Mouse (Mus musculus): ENCODE results near the gene Bach1. TPM values are rescaled to one million over a fixed set of nuclear protein-coding genes. Genes with fewer than 3 reads are reported as not detected.

Bach1 gene
- polyA plus RNA-seq, 1 experiment from 2014 or later = 15.9 TPM

DNA sequence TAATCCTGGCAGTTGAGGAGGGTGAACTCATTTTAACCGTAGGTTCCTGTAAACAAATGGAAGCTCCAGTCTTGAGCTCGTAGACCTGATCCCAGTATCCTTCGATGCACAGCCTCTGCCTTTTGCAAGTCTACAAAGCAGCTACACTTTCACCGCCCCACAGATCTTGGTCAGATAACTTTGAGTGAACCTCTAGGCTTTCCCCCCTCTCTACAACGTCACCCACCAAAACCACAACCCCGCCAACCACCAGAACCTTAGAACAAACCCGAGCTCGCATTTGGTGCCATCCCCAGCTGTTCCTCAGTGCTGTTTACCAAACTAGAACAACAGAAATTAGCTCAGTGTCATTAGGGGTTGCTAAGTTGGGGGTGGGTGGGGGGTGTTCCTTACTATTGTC, 37.1 kb upstream of the Bach1 start:
- H3K4me2 ChIP-seq (ENCODE audit: low read depth, severe bottlenecking) = no peak overlapping the region
- H3K4me3 ChIP-seq (ENCODE audit: low read depth, low read length) = no peak overlapping the region

DNA sequence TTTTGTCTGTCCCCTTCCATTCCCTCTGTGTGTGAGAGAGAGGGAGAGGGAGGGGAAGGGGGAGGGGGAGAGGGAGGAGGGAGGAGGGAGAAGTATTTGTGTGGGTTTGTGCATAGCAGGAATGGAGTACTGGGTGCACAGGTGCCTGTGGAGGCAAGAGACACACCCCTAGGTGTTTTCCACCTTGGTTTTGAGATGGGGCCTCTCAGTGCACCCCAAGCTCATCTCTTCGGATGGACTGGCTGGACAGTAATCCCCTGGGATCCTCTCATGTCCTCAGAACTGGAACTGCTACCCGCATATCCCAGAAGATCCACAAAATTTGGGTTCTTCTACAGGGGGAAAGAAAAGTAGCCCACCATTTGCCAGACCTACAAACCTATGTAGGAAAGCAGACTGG, 36.2 kb upstream of the Bach1 start:
- Histone ChIP-seq H3K9me3 (ENCODE audit: control insufficient read depth, low read length) (no peaks in the 10 kb centered on the region), H3K4me3 (ENCODE audit: low read depth, low read length) (no peak overlapping the region), H3K27ac (replicated peaks; ENCODE audit: low read depth, low read length) (no peak overlapping the region), H3K36me3 (ENCODE audit: control insufficient read depth, insufficient read depth, low read length) (no peaks in the 10 kb centered on the region), H3K4me1 (ENCODE audit: control insufficient read depth, insufficient read depth, low read length) (no peaks in the 10 kb centered on the region), H3K4me2 (ENCODE audit: low read depth, severe bottlenecking) (no peak overlapping the region), H3K9ac (ENCODE audit: low read length) (no peak overlapping the region), H3K27me3 (ENCODE audit: control insufficient read depth, insufficient read depth, low read length) (no peaks in the 10 kb centered on the region)
- no peak for ATAC-seq (ENCODE audit: insufficient number of reproducible peaks, low FRiP score, low TSS enrichment, low read depth)
- WGBS = 97% methylated on average over 2 of the region's 2 CpGs
- no peak for DNase-seq (ENCODE audit: low spot score)

More for the DNA sequence above, 37.1 kb upstream of the Bach1 start:
- DNase-seq (ENCODE audit: low spot score) = no peak
- H3K9ac ChIP-seq (ENCODE audit: low read length) = no peak overlapping the region
- 86% methylated on average over 8 of the region's 8 CpGs for WGBS
- no peak for ATAC-seq (ENCODE audit: insufficient number of reproducible peaks, low FRiP score, low TSS enrichment, low read depth)
- H3K36me3 ChIP-seq (ENCODE audit: control insufficient read depth, insufficient read depth, low read length) = no peaks in the 10 kb centered on the region
- H3K27ac ChIP-seq (replicated peaks; ENCODE audit: low read depth, low read length) = no peak overlapping the region
- H3K9me3 ChIP-seq (ENCODE audit: control insufficient read depth, low read length) = no peaks in the 10 kb centered on the region
- H3K4me1 ChIP-seq (ENCODE audit: control insufficient read depth, insufficient read depth, low read length) = no peaks in the 10 kb centered on the region
- H3K27me3 ChIP-seq (ENCODE audit: control insufficient read depth, insufficient read depth, low read length) = no peaks in the 10 kb centered on the region

DNA sequence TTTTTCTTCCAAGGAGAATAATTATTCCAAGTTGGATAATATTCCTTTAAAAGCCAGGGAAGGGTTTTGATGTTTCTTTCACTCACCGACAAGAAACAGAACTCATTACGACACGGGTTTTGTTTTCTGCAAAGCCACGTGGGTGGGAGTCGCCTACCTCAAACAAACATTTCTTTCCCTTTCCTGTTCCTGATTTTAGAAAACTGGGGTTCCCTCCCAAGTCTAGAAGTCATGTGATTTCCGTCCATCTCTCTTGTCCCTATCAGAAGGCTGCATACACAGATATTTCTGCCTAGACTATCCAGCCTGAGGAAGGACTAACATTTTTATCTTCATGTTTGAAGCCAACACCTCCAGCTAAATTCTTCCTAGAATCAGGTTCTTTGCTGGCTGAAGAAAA, 34.9 kb upstream of the Bach1 start:
- H3K4me2 ChIP-seq (ENCODE audit: low read depth, severe bottlenecking) = no peak overlapping the region
- no peak for ATAC-seq (ENCODE audit: insufficient number of reproducible peaks, low FRiP score, low TSS enrichment, low read depth)
- no peaks in the 10 kb centered on the region for H3K27me3 ChIP-seq (ENCODE audit: control insufficient read depth, insufficient read depth, low read length)
- H3K27ac ChIP-seq (replicated peaks; ENCODE audit: low read depth, low read length) = no peak overlapping the region
- 80% methylated on average over 6 of the region's 6 CpGs for WGBS
- H3K4me3 ChIP-seq (ENCODE audit: low read depth, low read length) = no peak overlapping the region
- DNase-seq (ENCODE audit: low spot score) = no peak
- H3K36me3 ChIP-seq (ENCODE audit: control insufficient read depth, insufficient read depth, low read length) = no peaks in the 10 kb centered on the region
- H3K9me3 ChIP-seq (ENCODE audit: control insufficient read depth, low read length) = no peaks in the 10 kb centered on the region
- H3K4me1 ChIP-seq (ENCODE audit: control insufficient read depth, insufficient read depth, low read length) = no peaks in the 10 kb centered on the region
- H3K9ac ChIP-seq (ENCODE audit: low read length) = no peak overlapping the region

GRCm38 (mm10) chr16:87665246-87665645, 33.5 kb upstream of the Bach1 start:
- H3K9ac ChIP-seq (ENCODE audit: low read length) = no peak overlapping the region
- H3K36me3 ChIP-seq (ENCODE audit: control insufficient read depth, insufficient read depth, low read length) = no peaks in the 10 kb centered on the region
- no peaks in the 10 kb centered on the region for H3K9me3 ChIP-seq (ENCODE audit: control insufficient read depth, low read length)
- no peak for DNase-seq (ENCODE audit: low spot score)
- ATAC-seq (ENCODE audit: insufficient number of reproducible peaks, low FRiP score, low TSS enrichment, low read depth) = no peak
- no peak overlapping the region for H3K4me2 ChIP-seq (ENCODE audit: low read depth, severe bottlenecking)
- H3K4me3 ChIP-seq (ENCODE audit: low read depth, low read length) = no peak overlapping the region
- no peaks in the 10 kb centered on the region for H3K4me1 ChIP-seq (ENCODE audit: control insufficient read depth, insufficient read depth, low read length)
- H3K27me3 ChIP-seq (ENCODE audit: control insufficient read depth, insufficient read depth, low read length) = no peaks in the 10 kb centered on the region
- 86% methylated on average over 9 of the region's 9 CpGs for WGBS
- no peak overlapping the region for H3K27ac ChIP-seq (replicated peaks; ENCODE audit: low read depth, low read length)

DNA sequence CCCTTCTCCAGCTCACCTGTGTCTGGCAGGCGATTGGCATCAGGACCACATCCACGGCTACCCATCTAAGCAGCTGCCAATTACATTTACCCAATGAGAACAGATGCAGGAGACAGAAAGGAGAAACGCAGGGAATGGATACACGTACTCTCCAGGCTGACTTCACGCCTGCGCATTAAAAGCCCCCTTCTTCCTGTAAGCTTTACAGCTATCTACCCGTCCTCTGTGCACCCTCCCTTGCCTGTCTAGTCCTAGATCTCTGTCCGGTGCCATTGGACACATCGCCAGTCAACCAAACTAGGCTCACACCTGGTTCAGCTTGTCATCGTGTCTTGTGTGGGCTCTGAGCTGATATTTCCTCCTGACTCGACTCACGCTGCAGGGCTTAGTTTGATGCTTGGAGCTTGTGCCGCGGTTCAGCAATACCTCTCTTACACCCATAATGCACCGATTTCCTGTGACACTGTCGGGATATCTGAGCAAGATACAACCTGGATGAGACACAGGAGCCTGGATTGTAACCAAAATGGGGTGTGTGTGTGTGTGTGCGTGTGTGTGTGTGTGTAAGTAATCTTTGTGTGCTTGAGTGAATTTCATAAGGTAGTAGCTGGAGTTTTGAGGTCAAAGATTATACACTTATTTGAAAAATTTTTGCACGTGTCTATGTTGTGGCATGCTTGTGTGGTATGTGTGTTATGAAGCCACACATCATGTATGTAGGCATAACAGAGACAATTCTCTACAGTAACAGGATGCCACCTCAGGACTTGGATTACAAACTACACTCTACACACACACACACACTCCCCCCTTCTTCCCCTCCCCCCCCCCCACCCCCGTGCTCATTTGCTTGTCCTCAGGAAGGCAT, 32.8 kb upstream of the Bach1 start:
- ATAC-seq (ENCODE audit: insufficient number of reproducible peaks, low FRiP score, low TSS enrichment, low read depth) = no peak
- no peak overlapping the region for H3K9ac ChIP-seq (ENCODE audit: low read length)
- WGBS = 89% methylated on average over 19 of the region's 19 CpGs

GRCm38 (mm10) chr16:87666620-87667004, 32.1 kb upstream of the Bach1 start:
- H3K9ac ChIP-seq (ENCODE audit: low read length) = no peak overlapping the region
- H3K9me3 ChIP-seq (ENCODE audit: control insufficient read depth, low read length) = no peaks in the 10 kb centered on the region
- DNase-seq (ENCODE audit: low spot score) (no peak), ATAC-seq (ENCODE audit: insufficient number of reproducible peaks, low FRiP score, low TSS enrichment, low read depth) (no peak)
- H3K27me3 ChIP-seq (ENCODE audit: control insufficient read depth, insufficient read depth, low read length) = no peaks in the 10 kb centered on the region
- no peak overlapping the region for H3K4me2 ChIP-seq (ENCODE audit: low read depth, severe bottlenecking)
- WGBS = 89% methylated on average over 4 of the region's 4 CpGs
- H3K27ac ChIP-seq (replicated peaks; ENCODE audit: low read depth, low read length) = no peak overlapping the region
- H3K4me1 ChIP-seq (ENCODE audit: control insufficient read depth, insufficient read depth, low read length) = no peaks in the 10 kb centered on the region
- no peaks in the 10 kb centered on the region for H3K36me3 ChIP-seq (ENCODE audit: control insufficient read depth, insufficient read depth, low read length)
- no peak overlapping the region for H3K4me3 ChIP-seq (ENCODE audit: low read depth, low read length)

More for the DNA sequence above, 32.8 kb upstream of the Bach1 start:
- Histone ChIP-seq H3K36me3 (ENCODE audit: control insufficient read depth, insufficient read depth, low read length) (no peaks in the 10 kb centered on the region), H3K27ac (replicated peaks; ENCODE audit: low read depth, low read length) (no peak overlapping the region), H3K9me3 (ENCODE audit: control insufficient read depth, low read length) (no peaks in the 10 kb centered on the region), H3K4me2 (ENCODE audit: low read depth, severe bottlenecking) (no peak overlapping the region), H3K27me3 (ENCODE audit: control insufficient read depth, insufficient read depth, low read length) (no peaks in the 10 kb centered on the region), H3K4me3 (ENCODE audit: low read depth, low read length) (no peak overlapping the region), H3K4me1 (ENCODE audit: control insufficient read depth, insufficient read depth, low read length) (no peaks in the 10 kb centered on the region)
- no peak for DNase-seq (ENCODE audit: low spot score)

DNA sequence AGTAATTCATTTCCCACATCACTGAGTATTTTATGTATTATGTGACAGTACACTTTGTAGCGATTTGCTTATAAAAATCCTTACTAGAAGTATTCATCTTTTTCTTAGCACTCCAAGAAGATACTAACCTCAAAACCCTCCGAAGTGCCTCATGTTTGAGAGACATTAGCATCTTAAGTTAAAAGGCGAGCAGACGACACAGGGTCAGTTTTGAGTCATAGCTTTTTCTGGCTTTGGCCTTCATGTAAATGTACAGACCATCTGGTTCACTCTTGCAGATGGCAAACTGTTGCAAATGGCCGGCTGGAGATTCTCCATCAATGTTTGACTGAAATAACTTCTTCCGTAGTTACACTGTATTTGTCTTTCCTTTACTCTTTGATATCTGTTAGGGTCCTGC, 30.7 kb upstream of the Bach1 start:
- no peak for ATAC-seq (ENCODE audit: insufficient number of reproducible peaks, low FRiP score, low TSS enrichment, low read depth)
- 93% methylated on average over 6 of the region's 6 CpGs for WGBS

GRCm38 (mm10) chr16:87670091-87670820, 28.5 kb upstream of the Bach1 start:
- H3K9me3 ChIP-seq (ENCODE audit: control insufficient read depth, low read length) = no peaks in the 10 kb centered on the region
- no peak for DNase-seq (ENCODE audit: low spot score)
- H3K27ac ChIP-seq (replicated peaks; ENCODE audit: low read depth, low read length) = no peak overlapping the region
- no peaks in the 10 kb centered on the region for H3K4me1 ChIP-seq (ENCODE audit: control insufficient read depth, insufficient read depth, low read length)
- H3K4me3 ChIP-seq (ENCODE audit: low read depth, low read length) = no peak overlapping the region
- no peak overlapping the region for H3K9ac ChIP-seq (ENCODE audit: low read length)
- WGBS = 92% methylated on average over 8 of the region's 8 CpGs
- H3K4me2 ChIP-seq (ENCODE audit: low read depth, severe bottlenecking) = no peak overlapping the region
- no peaks in the 10 kb centered on the region for H3K27me3 ChIP-seq (ENCODE audit: control insufficient read depth, insufficient read depth, low read length)
- no peaks in the 10 kb centered on the region for H3K36me3 ChIP-seq (ENCODE audit: control insufficient read depth, insufficient read depth, low read length)
- no peak for ATAC-seq (ENCODE audit: insufficient number of reproducible peaks, low FRiP score, low TSS enrichment, low read depth)

More for the DNA sequence above, 30.7 kb upstream of the Bach1 start:
- no peaks in the 10 kb centered on the region for H3K36me3 ChIP-seq (ENCODE audit: control insufficient read depth, insufficient read depth, low read length)
- H3K4me1 ChIP-seq (ENCODE audit: control insufficient read depth, insufficient read depth, low read length) = no peaks in the 10 kb centered on the region
- H3K9ac ChIP-seq (ENCODE audit: low read length) = no peak overlapping the region
- no peak overlapping the region for H3K4me2 ChIP-seq (ENCODE audit: low read depth, severe bottlenecking)
- H3K4me3 ChIP-seq (ENCODE audit: low read depth, low read length) = no peak overlapping the region
- DNase-seq (ENCODE audit: low spot score) = no peak
- no peaks in the 10 kb centered on the region for H3K27me3 ChIP-seq (ENCODE audit: control insufficient read depth, insufficient read depth, low read length)
- H3K27ac ChIP-seq (replicated peaks; ENCODE audit: low read depth, low read length) = no peak overlapping the region
- H3K9me3 ChIP-seq (ENCODE audit: control insufficient read depth, low read length) = no peaks in the 10 kb centered on the region
